Mouse (Mus musculus) cerebellum, adult 2 months (tissue): ENCODE measurements around the gene Slco2b1. TPM values are rescaled to one million over a fixed set of nuclear protein-coding genes. Genes with fewer than 3 reads are reported as not detected.

ENCODE experiments used
- DNase-seq, 2 experiments: peaks; one replicate each; pipeline ENCODE4 v3.0.0; 2021
- H3K27ac ChIP-seq: fragments of 200-500 bp; 2 replicates; pipeline ENCODE4 v1.5.1; 2012; ENCODE audit warnings: low read length, control low read depth, inconsistent platforms; ENCODE audit not compliant: insufficient read depth
- H3K27me3 ChIP-seq: fragments of 200-500 bp; 2 replicates; pipeline ENCODE4 v1.6.1; 2012; ENCODE audit warnings: inconsistent platforms, mild to moderate bottlenecking, low read length, moderate library complexity; ENCODE audit not compliant: control insufficient read depth, insufficient read depth
- H3K4me1 ChIP-seq: fragments of 200-500 bp; 2 replicates; pipeline ENCODE4 v1.6.1; 2011; ENCODE audit warnings: low read length; ENCODE audit not compliant: control insufficient read depth, insufficient read depth
- H3K4me3 ChIP-seq: fragments of 200-500 bp; replicated peaks from 2 replicates; pipeline ENCODE3; 2011; ENCODE audit warnings: mild to moderate bottlenecking, low read depth, low read length, control low read depth; ENCODE audit not compliant: insufficient read depth
- CTCF ChIP-seq: fragments of 200-500 bp; IDR thresholded peaks from 2 replicates; pipeline ENCODE4 v1.5.1; 2011; ENCODE audit warnings: low read depth, mild to moderate bottlenecking, control low read depth, low read length, moderate library complexity, borderline replicate concordance; ENCODE audit not compliant: insufficient read depth
- POLR2A ChIP-seq: fragments of 200-500 bp; IDR thresholded peaks from 2 replicates; pipeline ENCODE4 v1.6.1; 2011; ENCODE audit warnings: low read length, control low read depth, borderline replicate concordance; ENCODE audit not compliant: insufficient read depth
- WGBS: fragments of 180-500 bp; shearing (Covaris S2); methylation state at CpG from one replicate; pipeline ENCODE4 v1.1.7; 2018; 5-methylcytosine and 5-hydroxymethylcytosine counted together
- polyA plus RNA-seq: library from polyadenylated mRNA; depleted of rRNA; stranded (reverse); fragments of >200 nt; gene quantifications from 2 replicates; pipeline ENCODE4 v1.2.3, GENCODE M21; 2012

The Slco2b1 gene
- polyA plus RNA-seq, 1 experiment: 9.4 TPM

- 32% methylated on average over 4 of the region's 4 CpGs for WGBS
- H3K4me1 ChIP-seq: no peaks in the 10 kb centered on the region
- no peak overlapping the region for H3K4me3 ChIP-seq
- no peak for TF ChIP-seq POLR2A
- TF ChIP-seq CTCF: no peak
- no peak overlapping the region for H3K27ac ChIP-seq
- no peak for DNase-seq
- H3K27me3 ChIP-seq: no peaks in the 10 kb centered on the region
Observed at GRCm38 (mm10) chr7:99641245-99641644, 69.9 kb downstream of the Slco2b1 start.

DNA sequence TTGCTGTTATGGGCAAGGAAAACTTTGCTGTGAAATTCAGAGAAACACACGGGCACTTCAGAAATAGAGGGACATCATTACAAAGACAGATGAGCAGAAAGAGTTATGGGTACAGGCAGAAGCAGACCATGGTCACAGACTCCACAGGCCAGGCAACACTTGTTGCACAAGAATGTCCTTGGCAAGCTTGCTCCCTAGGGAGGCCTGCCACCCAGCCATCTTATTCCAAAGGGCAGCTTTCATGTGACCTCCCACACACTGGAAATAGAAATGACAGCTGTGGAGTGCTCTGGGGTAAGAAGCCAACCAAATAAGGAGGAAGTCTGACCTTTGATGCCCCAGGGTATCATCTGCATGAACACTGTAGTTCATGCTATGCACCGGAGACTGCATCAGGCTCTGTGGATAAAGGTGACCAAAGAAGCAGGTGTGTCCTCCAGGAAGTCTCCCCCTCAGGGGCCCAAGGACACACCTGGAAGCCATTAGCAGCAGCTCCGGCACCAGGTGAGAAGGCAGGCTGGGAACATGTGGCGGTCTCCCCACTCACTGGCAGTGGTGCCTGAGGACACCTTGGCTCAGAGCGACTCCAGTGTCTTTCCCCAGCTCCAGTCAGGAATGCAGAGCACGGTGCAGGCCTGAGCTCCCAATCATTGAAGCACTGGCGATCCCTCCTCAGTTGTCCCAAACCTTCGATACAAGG lies 77.0 kb downstream of the Slco2b1 start:
- no peak overlapping the region for H3K4me3 ChIP-seq
- no peak for TF ChIP-seq POLR2A
- TF ChIP-seq CTCF: no peak
- DNase-seq: no peak
- H3K27me3 ChIP-seq: no peaks in the 10 kb centered on the region
- 81% methylated on average over 8 of the region's 8 CpGs for WGBS
- no peaks in the 10 kb centered on the region for H3K4me1 ChIP-seq
- no peak overlapping the region for H3K27ac ChIP-seq

- 57% methylated on average over 6 of the region's 6 CpGs for WGBS
- DNase-seq: no peak
- Histone ChIP-seq H3K27ac (no peak overlapping the region), H3K27me3 (no peaks in the 10 kb centered on the region), H3K4me1 (no peaks in the 10 kb centered on the region), H3K4me3 (no peak overlapping the region)
- no peak for TF ChIP-seq POLR2A
- no peak for TF ChIP-seq CTCF
Observed at GRCm38 (mm10) chr7:99632286-99632685, 78.9 kb downstream of the Slco2b1 start.

DNA sequence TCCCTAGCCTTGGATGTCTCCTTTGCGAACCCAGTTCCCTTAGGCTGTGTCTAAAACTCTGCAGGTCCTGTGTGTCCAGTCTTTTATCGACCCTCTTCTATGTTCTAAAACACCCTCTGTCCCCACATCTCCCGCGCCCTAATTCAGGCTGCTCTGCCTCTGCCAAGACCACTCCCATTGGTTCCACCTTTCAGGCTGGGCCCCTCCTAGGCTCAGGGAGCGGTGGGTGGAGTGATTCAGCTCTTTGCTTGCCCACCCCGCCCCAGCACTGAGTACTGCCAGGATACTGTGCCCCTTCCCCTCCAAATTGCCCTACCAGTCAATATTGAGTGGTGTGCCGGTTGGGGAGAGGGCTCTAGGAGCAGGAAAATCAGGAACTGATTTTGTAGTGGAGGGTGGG lies 83.8 kb downstream of the Slco2b1 start:
- TF ChIP-seq CTCF (no peak), POLR2A (no peak)
- H3K4me1 ChIP-seq: no peaks in the 10 kb centered on the region
- H3K27me3 ChIP-seq: peaks cover 3% of the 10 kb centered on the region; the same call in 1 of the 2 replicates

DNA sequence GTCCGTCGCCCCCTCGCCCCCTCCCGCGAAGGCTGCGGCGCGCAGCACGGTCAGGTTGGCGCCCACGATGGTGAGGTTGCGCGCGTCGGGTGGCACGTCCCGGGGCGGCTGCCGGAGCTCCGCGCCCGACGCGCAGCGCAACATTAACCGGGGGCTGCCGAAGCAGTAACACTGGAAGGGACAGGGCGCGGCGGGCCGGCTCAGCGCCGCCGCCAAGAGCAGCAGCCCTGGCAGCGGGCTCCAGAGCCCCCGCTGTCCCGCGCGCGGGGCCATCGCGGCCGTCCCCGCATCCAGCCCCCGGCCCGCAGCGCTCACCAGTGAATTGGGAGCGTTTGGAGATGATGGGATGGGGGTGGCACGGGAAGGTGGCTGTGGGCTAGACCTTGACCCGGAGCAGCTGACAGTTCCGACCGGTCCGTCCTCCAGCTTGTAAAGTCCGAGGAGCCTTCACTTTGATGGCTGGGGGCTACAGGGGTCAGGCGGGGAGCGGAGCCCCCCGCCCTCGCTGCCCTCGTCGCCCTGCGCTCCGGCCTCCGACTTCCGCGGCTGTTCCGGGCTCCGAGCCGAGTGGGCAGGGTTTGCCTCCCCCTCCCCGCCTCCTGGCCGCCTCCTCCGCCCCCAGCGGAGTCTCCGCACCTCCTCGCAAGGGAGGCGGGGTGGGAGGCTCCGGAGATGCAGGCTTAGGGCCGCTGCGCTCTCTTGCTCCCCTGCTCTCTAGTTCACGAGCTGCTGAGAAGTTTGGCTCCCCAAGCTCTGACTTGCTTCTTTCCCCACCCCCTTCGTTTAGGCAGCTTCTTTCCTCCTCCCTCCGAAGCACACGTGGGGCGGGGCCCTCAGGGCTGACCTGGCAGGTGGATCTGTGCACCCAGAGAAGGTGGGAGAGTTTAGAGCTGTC lies 84.5 kb downstream of the Slco2b1 start, which contains the start of gene Tpbgl:
TSS of gene Tpbgl (minus strand) at position 728 of the 895 bp plus-strand sequence.
- Histone ChIP-seq H3K4me3 (peak within 1 kb of the TSS; percentile 24), H3K4me1 (no peaks in the 10 kb centered on the region), H3K27ac (no peak within 1 kb of the TSS), H3K27me3 (peaks cover 3% of the 10 kb centered on the region; the same call in 1 of the 2 replicates)
- TF ChIP-seq POLR2A: no peak
- no peak for TF ChIP-seq CTCF
- DNase-seq: peak; percentile 21 to 30
- WGBS: under 1% methylated on average over 83 of the region's 83 CpGs

More for the DNA sequence above, 83.8 kb downstream of the Slco2b1 start:
- DNase-seq: no peak
- 44% methylated on average over 7 of the region's 7 CpGs for WGBS
- Histone ChIP-seq H3K27ac (no peak overlapping the region), H3K4me3 (no peak overlapping the region)

DNA sequence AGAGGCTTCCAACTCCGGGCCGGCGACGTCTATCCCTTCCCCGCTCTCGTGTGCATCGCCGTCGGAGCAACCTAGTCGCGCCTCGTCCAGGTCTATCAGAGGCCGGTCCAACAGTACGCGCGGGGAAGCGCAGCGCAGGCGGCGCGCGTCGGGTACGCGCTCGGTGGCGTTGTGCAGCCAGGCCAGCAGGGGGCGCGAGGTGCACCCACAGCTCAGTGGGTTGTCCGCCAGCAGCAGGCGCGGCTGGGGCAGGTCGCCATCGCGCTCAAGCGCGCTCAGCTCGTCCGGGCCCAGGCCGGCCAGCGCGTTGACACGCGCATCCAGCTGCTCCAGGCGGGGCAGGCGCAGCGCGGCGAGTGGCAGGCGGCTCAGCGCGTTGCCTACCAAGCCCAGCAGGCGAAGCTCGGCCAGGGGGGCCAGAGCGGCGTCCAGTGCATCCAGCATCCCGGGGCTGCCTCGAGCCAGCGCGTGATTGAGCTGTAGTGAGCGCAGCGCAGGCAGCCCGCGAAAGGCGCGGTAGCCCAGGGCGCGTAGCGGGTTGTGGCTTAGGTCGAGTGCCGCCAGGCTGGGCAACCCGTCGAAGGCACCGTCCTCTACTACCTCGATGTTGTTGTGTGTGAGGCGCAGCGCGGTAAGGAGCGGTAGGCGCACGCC lies 85.3 kb downstream of the Slco2b1 start:
- Histone ChIP-seq H3K4me1 (no peaks in the 10 kb centered on the region), H3K27me3 (peaks cover 3% of the 10 kb centered on the region; the same call in 1 of the 2 replicates), H3K4me3 (peak overlapping the region; percentile 24), H3K27ac (no peak overlapping the region)
- TF ChIP-seq CTCF (peak; percentile 69), POLR2A (no peak)
- WGBS: 1% methylated on average over 81 of the region's 81 CpGs
- DNase-seq: peak; percentile 69 to 75

DNA sequence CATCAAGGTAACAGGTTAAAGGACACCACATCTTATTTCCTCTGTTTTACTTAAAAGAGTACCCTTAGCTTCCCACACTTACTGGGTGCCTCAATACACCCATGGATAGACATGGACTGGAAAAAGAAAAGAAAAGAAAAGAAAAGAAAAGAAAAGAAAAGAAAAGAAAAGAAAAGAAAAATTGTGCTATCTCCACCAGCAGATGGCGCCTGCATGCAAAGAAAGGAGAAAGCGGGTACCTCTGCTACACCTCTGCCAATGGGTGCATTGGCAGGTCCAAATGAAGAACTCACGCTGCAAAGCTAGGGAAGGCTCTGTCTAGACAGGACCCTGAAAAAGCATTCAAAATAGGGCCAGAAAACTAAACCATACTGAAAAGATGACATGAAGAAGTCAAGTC lies 92.3 kb downstream of the Slco2b1 start:
- TF ChIP-seq CTCF (peak; percentile 78), POLR2A (no peak)
- Histone ChIP-seq H3K27ac (no peak overlapping the region), H3K4me1 (no peaks in the 10 kb centered on the region), H3K27me3 (no peaks in the 10 kb centered on the region), H3K4me3 (no peak overlapping the region)
- peak; percentile 50 to 52 for DNase-seq
- 2% methylated on average over 3 of the region's 3 CpGs for WGBS
